Mouse (Mus musculus) liver, adult 2 months (tissue): ENCODE measurements around the gene Slc7a10.

Source experiments
- CTCF ChIP-seq: fragments of 200-500 bp; IDR thresholded peaks from 2 replicates; pipeline ENCODE4 v1.5.1; 2011; ENCODE audit warnings: low read depth, low read length, control low read depth
- POLR2A ChIP-seq: fragments of 200-500 bp; IDR thresholded peaks from 2 replicates; pipeline ENCODE4 v1.6.1; 2011; ENCODE audit warnings: low read length, control low read depth; ENCODE audit not compliant: insufficient read depth; ENCODE audit errors: extremely low read depth

- no peak for TF ChIP-seq CTCF
- TF ChIP-seq POLR2A, result no peak
Observed at GRCm38 (mm10) chr7:35150860-35151259, 35.3 kb upstream of the Slc7a10 start.
